Mouse (Mus musculus) heart, postnatal 0 days (tissue): ENCODE results near the gene Gm37419.

ENCODE experiments used
- CTCF ChIP-seq: IDR thresholded peaks from 2 replicates; pipeline ENCODE4 v1.5.1; 2016; ENCODE audit warnings: antibody characterized with exemption, control low read depth, low read depth
- EP300 ChIP-seq: IDR thresholded peaks from 2 replicates; pipeline ENCODE4 v1.6.1; 2016; ENCODE audit warnings: antibody characterized with exemption, low read depth

- TF ChIP-seq CTCF (no peak), EP300 (no peak)
Measured at GRCm38 (mm10) chr16:23969919-23970318, 18.4 kb upstream of the Gm37419 start.
